Comparison of ENCODE assay signal across 10 mouse cellular contexts in genomic region chr2:25496462-25496861, GRCm38 (mm10). TPM values are rescaled to one million over a fixed set of nuclear protein-coding genes. Genes with fewer than 3 reads are reported as not detected.
DNase-seq lines count a peak whose midpoint lies in the region; ATAC-seq and TF ChIP-seq lines count a peak whose summit lies in the region.
"Had no signal": no experiment of that assay in that cellular context is flagged by ENCODE, and none has a peak within 500 bp of the region (broad histone marks: within the 10 kb centered on the region; RNA-seq: fewer than 3 reads in every experiment).

No protein-coding gene starts in this region.

- TF ChIP-seq EP300 in MEL (IDR thresholded peaks at IDR 0.05; ENCODE audit: low read depth in 1 of 2, low read length in 2 of 2): no peak

- intact Hi-C loops in heart, postnatal 25 days (cut with DNase I): no loop called here

- H3K9ac ChIP-seq in MEL (ENCODE audit: control insufficient read depth, low read depth, low read length, poor library complexity, severe bottlenecking): no peak overlapping the region

- TF ChIP-seq CTCF in MEL (IDR thresholded peaks at IDR 0.05 in 2 of 3, conservative IDR thresholded peaks at IDR 0.05 in 1 of 3; ENCODE audit: control insufficient read depth in 1 of 3, insufficient read depth in 1 of 3, low read depth in 2 of 3, low read length in 3 of 3, poor library complexity in 1 of 3, severe bottlenecking in 1 of 3): peak; percentile 13 to 72 (median 49); a peak in 4 of 6 replicates

- H3K36me3 ChIP-seq in MEL (ENCODE audit: control insufficient read depth in 1 of 2, insufficient read depth in 2 of 2, low read length in 2 of 2): peaks cover 0 to 16% of the 10 kb centered on the region in 2 experiments; a peak in 2 of 4 replicates

- peak; percentile 32 to 43 for DNase-seq in kidney, adult 8-10 months
- DNase-seq in kidney, adult 11 months: no peak
- DNase-seq in 416B (ENCODE audit: low read depth) (peak; percentile 87), MEL (ENCODE audit: low read depth, low spot score) (peak; percentile 68)
- DNase-seq in fibroblast of lung, adult 2 months (ENCODE audit: low read depth): peak; percentile 31
- no peak for DNase-seq in heart, postnatal 25 days (ENCODE audit: low spot score)
- DNase-seq in layer of hippocampus, adult 9-10 months (ENCODE audit: low spot score): no peak
- DNase-seq: heart, postnatal 36 days had no signal

- no peak overlapping the region for H3K4me3 ChIP-seq in MEL (ENCODE audit: control insufficient read depth in 1 of 2, insufficient read depth in 1 of 2, low read depth in 2 of 2, low read length in 2 of 2)

- TF ChIP-seq RAD21 in MEL (IDR thresholded peaks at IDR 0.05; ENCODE audit: low read depth, low read length): peak; percentile 37

- no peak for TF ChIP-seq POLR2A in MEL (IDR thresholded peaks at IDR 0.05; ENCODE audit: control insufficient read depth in 1 of 2, insufficient read depth in 1 of 2, low read depth in 1 of 2, low read length in 2 of 2, poor library complexity in 1 of 2)

- H3K4me1 ChIP-seq in MEL (ENCODE audit: control insufficient read depth in 1 of 2, insufficient read depth in 2 of 2, low read length in 2 of 2): peaks cover 10 to 23% of the 10 kb centered on the region in 2 experiments

- no peak for ATAC-seq in monocyte, adult 5-6 weeks (replicated peaks; ENCODE audit: insufficient number of reproducible peaks, low FRiP score, low TSS enrichment, poor library complexity, severe bottlenecking)

- H3K27me3 ChIP-seq in MEL (ENCODE audit: control insufficient read depth in 1 of 2, insufficient read depth in 2 of 2, low read length in 2 of 2): no peaks in the 10 kb centered on the region

- H3K9me3 ChIP-seq in MEL (replicated peaks; ENCODE audit: insufficient read depth, low read length): no peaks in the 10 kb centered on the region

- H3K79me2 ChIP-seq in MEL (ENCODE audit: control insufficient read depth, insufficient read depth, low read length, poor library complexity): peaks cover 8% of the 10 kb centered on the region

- H3K27ac ChIP-seq in MEL (ENCODE audit: control insufficient read depth, low read depth, low read length): no peak overlapping the region

TF ChIP-seq in MEL, 35 proteins besides CTCF, POLR2A, EP300 and RAD21:
- TF ChIP-seq ZKSCAN1 (IDR thresholded peaks at IDR 0.05; ENCODE audit: low read depth, low read length) (no peak), POLR2AphosphoS5 (IDR thresholded peaks at IDR 0.05; ENCODE audit: borderline replicate concordance, low read depth, low read length) (no peak), GATA1 (IDR thresholded peaks at IDR 0.05; ENCODE audit: low read depth, low read length) (no peak), USF2 (IDR thresholded peaks at IDR 0.05; ENCODE audit: borderline replicate concordance in 1 of 2, insufficient read depth in 1 of 2, low read depth in 1 of 2, low read length in 2 of 2) (no peak), TBP (IDR thresholded peaks at IDR 0.05; ENCODE audit: low read depth, low read length) (no peak), HCFC1 (IDR thresholded peaks at IDR 0.05; ENCODE audit: low read depth, low read length) (no peak), MXI1 (IDR thresholded peaks at IDR 0.05; ENCODE audit: low read depth, low read length) (no peak), MAFK (IDR thresholded peaks at IDR 0.05; ENCODE audit: borderline replicate concordance, low read depth, low read length) (no peak), POLR2AphosphoS2 (IDR thresholded peaks at IDR 0.05; ENCODE audit: low read length) (no peak), UBTF (IDR thresholded peaks at IDR 0.05; ENCODE audit: borderline replicate concordance, insufficient read depth, low read depth, low read length) (no peak), NRF1 (IDR thresholded peaks at IDR 0.05; ENCODE audit: insufficient read depth, low read depth, low read length, poor library complexity, severe bottlenecking) (no peak), KAT2A (conservative IDR thresholded peaks at IDR 0.05; ENCODE audit: low read depth, low read length) (no peak), SIN3A (IDR thresholded peaks at IDR 0.05; ENCODE audit: low read length) (peak; percentile 35; the same call in 1 of the 2 replicates), ZC3H11A (IDR thresholded peaks at IDR 0.05; ENCODE audit: low read depth, low read length) (peak; percentile 34), CHD1 (IDR thresholded peaks at IDR 0.05; ENCODE audit: low read depth, low read length) (no peak), MEF2A (IDR thresholded peaks at IDR 0.05; ENCODE audit: extremely low read depth, insufficient replicate concordance, low read depth, low read length, poor library complexity, severe bottlenecking) (no peak), ELF1 (IDR thresholded peaks at IDR 0.05; ENCODE audit: low read depth, low read length) (no peak), MYC (IDR thresholded peaks at IDR 0.05; ENCODE audit: low read depth, low read length) (0 out of 2 replicates have a peak, but pooled peaks have one; percentile 28), ZNF384 (IDR thresholded peaks at IDR 0.05; ENCODE audit: low read depth, low read length) (0 out of 2 replicates have a peak, but pooled peaks have one; percentile 40), ZMIZ1 (IDR thresholded peaks at IDR 0.05; ENCODE audit: low read depth, low read length) (no peak), TCF12 (IDR thresholded peaks at IDR 0.05; ENCODE audit: low read depth, low read length) (no peak), MYB (IDR thresholded peaks at IDR 0.05; ENCODE audit: low read depth, low read length) (no peak), GABPA (IDR thresholded peaks at IDR 0.05; ENCODE audit: low read depth, low read length) (no peak), RCOR1 (IDR thresholded peaks at IDR 0.05; ENCODE audit: low read depth, low read length) (no peak), MAZ (IDR thresholded peaks at IDR 0.05; ENCODE audit: low read depth, low read length) (no peak), BHLHE40 (IDR thresholded peaks at IDR 0.05; ENCODE audit: borderline replicate concordance, low read depth, low read length) (no peak), NELFE (IDR thresholded peaks at IDR 0.05; ENCODE audit: low read depth, low read length) (no peak), ETS1 (IDR thresholded peaks at IDR 0.05; ENCODE audit: low read depth, low read length) (no peak), E2F4 (IDR thresholded peaks at IDR 0.05; ENCODE audit: borderline replicate concordance, low read depth, low read length) (no peak), JUND (IDR thresholded peaks at IDR 0.05; ENCODE audit: low read depth, low read length) (no peak), MAX (IDR thresholded peaks at IDR 0.05; ENCODE audit: low read length) (no peak), TAL1 (IDR thresholded peaks at IDR 0.05; ENCODE audit: low read length) (no peak), SMC3 (IDR thresholded peaks at IDR 0.05; ENCODE audit: low read depth, low read length) (peak; percentile 60), CHD2 (IDR thresholded peaks at IDR 0.05; ENCODE audit: low read length) (no peak), USF1 (IDR thresholded peaks at IDR 0.05; ENCODE audit: low read depth, low read length) (no peak)

RNA-seq across cellular contexts. Expression of gene Lcn12, which starts 2.8 kb away (rescaled TPM):
- total RNA-seq in MEL (2012; rRNA removed): not detected in 2 replicates
- not detected for polyA plus RNA-seq in MEL (2012; ENCODE audit: insufficient read depth in 1 of 2, insufficient read length in 2 of 2, low read depth in 1 of 2, low replicate concordance in 2 of 2, missing spikeins in 1 of 2)
- total RNA-seq in heart, postnatal 25 days (2021): not detected
- not detected in 3 replicates for total RNA-seq in monocyte, adult 5-6 weeks (2017)
- total RNA-seq: heart, postnatal 36 days had no signal
- polyA plus RNA-seq: macrophage had no signal

RNA-seq across cellular contexts. Expression of gene Fbxw5, which starts 4.1 kb away (rescaled TPM):
- 27.5 and 29.2 TPM in 2 replicates for total RNA-seq in MEL (2012; rRNA removed)
- 10 to 100 TPM in 1 of 2 experiments, not detected in 1; 65.6 TPM for polyA plus RNA-seq in MEL (2012; ENCODE audit: insufficient read depth in 1 of 2, insufficient read length in 2 of 2, low read depth in 1 of 2, low replicate concordance in 2 of 2, missing spikeins in 1 of 2)
- 10 to 100 TPM; 85.7 to 91.2 TPM for total RNA-seq in heart, postnatal 25 days (2021)
- 33.3 to 58.1 TPM (median 38.6 TPM) in 3 replicates for total RNA-seq in monocyte, adult 5-6 weeks (2017)

RNA-seq across cellular contexts. Expression of gene C8g, which starts 5.1 kb away (rescaled TPM):
- 1.5 and 2.3 TPM in 2 replicates for total RNA-seq in MEL (2012; rRNA removed)
- 1 to 10 TPM in 1 of 2 experiments, not detected in 1; 5.1 TPM for polyA plus RNA-seq in MEL (2012; ENCODE audit: insufficient read depth in 1 of 2, insufficient read length in 2 of 2, low read depth in 1 of 2, low replicate concordance in 2 of 2, missing spikeins in 1 of 2)
- total RNA-seq in heart, postnatal 25 days (2021): under 1 TPM; 0.73 to 0.75 TPM
- total RNA-seq in monocyte, adult 5-6 weeks (2017): not detected in 3 replicates

RNA-seq across cellular contexts. Expression of gene Ptgds, which starts 26.6 kb away (rescaled TPM):
- not detected in 2 replicates for total RNA-seq in MEL (2012; rRNA removed)
- not detected for polyA plus RNA-seq in MEL (2012; ENCODE audit: insufficient read depth in 1 of 2, insufficient read length in 2 of 2, low read depth in 1 of 2, low replicate concordance in 2 of 2, missing spikeins in 1 of 2)
- total RNA-seq in heart, postnatal 25 days (2021): 100 to 1,000 TPM; 117 to 160 TPM
- total RNA-seq in monocyte, adult 5-6 weeks (2017): not detected in 3 replicates
- polyA plus RNA-seq: macrophage had no signal

RNA-seq across cellular contexts. Expression of gene Paxx, which starts 35.6 kb away (rescaled TPM):
- total RNA-seq in MEL (2012; rRNA removed): 13.2 and 18.5 TPM in 2 replicates
- 10 to 100 TPM in 1 of 2 experiments, not detected in 1; 22.1 TPM for polyA plus RNA-seq in MEL (2012; ENCODE audit: insufficient read depth in 1 of 2, insufficient read length in 2 of 2, low read depth in 1 of 2, low replicate concordance in 2 of 2, missing spikeins in 1 of 2)
- total RNA-seq in heart, postnatal 25 days (2021): 10 to 100 TPM; 17.4 to 20.8 TPM
- 21.4 to 39.6 TPM (median 32.9 TPM) in 3 replicates for total RNA-seq in monocyte, adult 5-6 weeks (2017)

Comparison
In these comparisons a context has a peak if more than half of its experiments do, and no peak if none do; other contexts are left out.
1. DNase-seq: peak in kidney, adult 8-10 months (2 of 2), 416B (single experiment), MEL (single experiment) and fibroblast of lung, adult 2 months (single experiment); none in kidney, adult 11 months (single experiment), heart, postnatal 25 days (single experiment) and layer of hippocampus, adult 9-10 months (single experiment).